Mouse (Mus musculus) megakaryocyte, embryonic 14.5 days (primary cell): ENCODE data around the gene Spast.

Experiments used
- FLI1 ChIP-seq: IDR thresholded peaks from 2 replicates; pipeline ENCODE4 v1.6.1; 2012; ENCODE audit warnings: low read length, inconsistent platforms, mixed read lengths
- GATA1 ChIP-seq: IDR thresholded peaks from 3 replicates; pipeline ENCODE4 v1.6.1; 2012; ENCODE audit warnings: mixed read lengths, low read length, inconsistent platforms, borderline replicate concordance

- TF ChIP-seq GATA1 (no peak), FLI1 (no peak)
These were observed 47.0 kb upstream of the Spast start for GRCm38 (mm10) chr17:74291640-74292361.
